Mouse (Mus musculus) lung, postnatal 10 days (tissue): ENCODE measurements at regions not wholly inside any gene's neighbourhood (a gene's known extent, or its start where the extent isn't known, plus 50 kb on each side); places are given as distances from the start of the nearest gene placed in this dataset.

Experiments used
- DNase-seq: peaks from one replicate; pipeline ENCODE4 v3.0.0; 2021

DNA sequence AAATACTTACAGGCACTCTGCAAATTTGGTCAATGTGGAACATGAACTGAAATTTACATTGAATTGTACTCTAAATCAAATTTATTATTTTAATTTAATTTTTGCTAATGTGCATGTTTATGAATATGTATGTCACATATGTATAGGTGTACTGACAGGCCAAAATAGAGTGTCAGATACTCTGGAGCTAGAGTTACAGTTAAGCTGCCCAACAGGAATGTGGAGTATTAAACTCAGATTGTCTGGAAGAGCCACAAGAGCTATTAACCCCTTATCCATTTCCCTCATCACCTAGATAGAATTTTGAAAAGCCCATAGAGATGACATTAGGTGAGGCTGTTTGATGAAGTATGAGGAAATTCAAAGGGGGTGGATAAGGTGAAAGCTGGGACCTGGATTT lies 607.5 kb upstream of the Dpp10 start:
- no peak for DNase-seq

DNA sequence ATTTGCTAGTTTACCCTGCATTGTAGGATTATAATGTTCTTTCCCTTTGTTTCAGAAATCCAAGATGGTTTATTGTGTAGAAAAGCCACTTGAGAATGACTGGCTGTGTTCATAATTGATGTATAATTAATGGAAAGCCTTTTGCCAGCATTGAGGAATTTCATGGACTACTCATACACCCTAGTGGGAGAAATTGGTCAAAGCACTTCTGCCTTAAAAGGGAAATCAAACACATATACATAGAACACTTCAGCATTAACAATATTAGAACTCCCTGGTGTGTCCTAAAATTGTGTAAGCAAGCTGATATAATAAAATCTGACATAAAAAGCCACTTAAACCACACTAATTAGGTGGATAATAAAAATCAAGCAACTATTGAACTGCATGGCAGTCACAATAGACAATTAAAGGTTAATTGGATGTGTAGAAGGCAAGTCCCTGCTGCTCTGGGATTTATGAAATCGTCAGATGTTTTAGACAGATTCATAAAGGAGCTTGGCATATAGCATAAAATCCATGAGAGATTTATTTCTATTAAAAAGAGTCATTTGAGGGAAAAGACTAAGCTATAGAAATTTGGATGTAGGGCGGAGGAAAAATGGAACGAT lies 607.0 kb upstream of the Dpp10 start:
- DNase-seq: no peak

DNA sequence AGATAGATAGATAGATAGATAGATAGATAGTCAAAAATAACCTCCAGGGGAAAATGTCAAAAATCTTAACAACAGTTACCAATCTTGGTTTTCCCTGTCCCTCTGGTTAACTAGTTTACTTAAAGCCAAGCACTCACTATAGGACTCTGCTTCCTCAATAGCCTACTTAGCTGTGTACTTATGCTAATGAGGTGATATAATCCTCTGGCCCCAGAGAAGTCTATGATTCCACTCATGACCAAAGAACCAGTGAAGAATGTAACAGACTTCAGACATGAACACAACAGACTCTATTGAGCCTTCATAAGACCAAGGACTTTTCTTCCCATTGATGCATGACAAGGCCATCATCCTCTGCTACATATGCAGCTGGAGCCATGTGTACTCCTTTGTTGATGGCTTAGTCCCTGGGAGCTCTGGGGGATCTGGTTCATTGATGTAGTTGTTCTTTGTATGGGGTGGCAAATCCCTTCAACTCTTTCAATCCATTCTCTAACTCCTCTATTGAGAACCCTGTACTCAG lies 589.9 kb upstream of the Dpp10 start:
- DNase-seq: no peak

DNA sequence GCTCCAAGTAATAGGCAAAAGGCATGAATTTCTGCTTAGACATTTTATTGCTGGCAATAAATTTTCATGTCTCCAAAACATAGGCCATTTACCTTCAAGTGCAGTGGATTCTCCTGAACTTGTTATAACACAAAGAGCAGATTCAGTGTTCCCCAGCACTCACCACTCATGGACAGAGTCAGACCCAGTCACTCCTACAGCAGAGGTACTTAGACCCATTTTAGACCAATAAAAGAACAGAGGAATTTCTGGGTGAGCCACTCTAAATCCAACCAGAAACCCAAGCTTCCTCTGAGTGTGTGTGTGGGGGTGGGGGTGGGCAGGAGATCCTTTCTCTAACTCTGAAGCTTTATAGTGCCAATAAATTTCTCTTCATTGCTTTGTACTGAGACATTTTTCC lies 584.7 kb upstream of the Dpp10 start:
- no peak for DNase-seq

DNA sequence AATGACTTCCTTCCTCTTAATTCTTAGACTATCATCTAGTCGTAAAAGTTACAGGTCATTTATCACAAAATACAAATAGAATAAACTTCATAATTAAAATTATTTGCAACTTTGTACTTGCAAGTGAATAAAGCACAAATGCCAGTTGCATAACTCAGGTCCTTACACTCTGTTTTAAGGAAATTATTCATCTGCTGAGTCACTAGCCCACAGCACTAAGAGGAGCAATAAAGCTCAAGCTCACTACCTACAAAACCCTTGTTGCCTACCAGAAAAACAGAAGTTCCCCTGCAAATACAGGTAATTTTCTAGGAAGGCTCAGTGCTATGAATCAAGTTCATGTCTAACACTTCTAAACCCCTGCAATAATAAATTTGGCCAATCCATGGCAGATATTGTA lies 539.3 kb upstream of the Dpp10 start:
- no peak for DNase-seq
